In the genomic region with DNA sequence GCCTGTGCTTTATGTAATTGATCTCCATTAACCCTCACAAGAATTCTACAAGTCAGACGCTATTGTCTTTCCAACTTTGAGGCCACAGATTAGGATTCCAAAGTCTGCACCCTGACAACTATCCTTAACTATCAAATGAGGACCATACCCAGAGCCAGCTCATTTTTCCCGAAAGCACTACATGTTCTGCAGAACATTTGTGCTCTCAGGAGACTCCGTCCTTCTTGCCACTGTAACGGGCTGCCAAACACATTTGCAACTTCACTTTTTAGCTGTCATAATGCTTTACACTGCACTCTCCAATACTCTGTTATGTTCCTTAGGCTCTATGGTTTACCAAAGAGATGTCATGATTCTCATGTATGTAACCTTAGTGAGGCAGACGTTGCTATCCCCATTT, we compare ENCODE assay signal across 20 mouse cellular contexts.
DNase-seq lines count a peak whose midpoint lies in the region; TF ChIP-seq lines count a peak whose summit lies in the region.
"Had no signal": no experiment of that assay in that cellular context is flagged by ENCODE, and none has a peak within 500 bp of the region (broad histone marks: within the 10 kb centered on the region; RNA-seq: fewer than 3 reads in every experiment).

No protein-coding gene starts in this region.

- no peaks in the 10 kb centered on the region for H3K36me3 ChIP-seq in heart, adult 2 months (ENCODE audit: control insufficient read depth, insufficient read depth, low read length)
- H3K36me3 ChIP-seq: embryonic facial prominence, embryonic 13.5 days; embryonic facial prominence, embryonic 15.5 days; forebrain, embryonic 10.5 days; forebrain, embryonic 12.5 days had no signal

- TF ChIP-seq CTCF in heart, adult 2 months (IDR thresholded peaks at IDR 0.05) = no peak

- H3K27me3 ChIP-seq in heart, adult 2 months (ENCODE audit: control insufficient read depth, insufficient read depth, low read length) = no peaks in the 10 kb centered on the region
- H3K27me3 ChIP-seq: embryonic facial prominence, embryonic 15.5 days; forebrain, embryonic 12.5 days had no signal

- no peak overlapping the region for H3K27ac ChIP-seq in heart, adult 2 months
- H3K27ac ChIP-seq: embryonic facial prominence, embryonic 13.5 days; embryonic facial prominence, embryonic 15.5 days; forebrain, embryonic 10.5 days; forebrain, embryonic 12.5 days had no signal

- TF ChIP-seq EP300 in heart, adult 2 months (IDR thresholded peaks at IDR 0.05; ENCODE audit: insufficient read depth, low read depth, low read length) = no peak

- H3K4me3 ChIP-seq in heart, adult 2 months = no peak overlapping the region
- H3K4me3 ChIP-seq: embryonic facial prominence, embryonic 13.5 days; embryonic facial prominence, embryonic 15.5 days; erythroblast, embryonic 14.5 days; forebrain, embryonic 10.5 days; forebrain, embryonic 12.5 days had no signal

- H3K9ac ChIP-seq in heart, adult 2 months (ENCODE audit: low read depth, low read length) = no peak overlapping the region
- H3K9ac ChIP-seq: embryonic facial prominence, embryonic 13.5 days; embryonic facial prominence, embryonic 15.5 days; forebrain, embryonic 12.5 days had no signal

- intact Hi-C loops in heart, adult 2 months (cut with DNase I) = no loop called here
- intact Hi-C loops in heart, postnatal 25 days (cut with DNase I) = no loop called here
- intact Hi-C loops in heart, postnatal 36 days (cut with DNase I) = no loop called here

- peak; percentile 94 for DNase-seq in heart, adult 11 months
- DNase-seq in heart, adult 2 months = no peak
- peak; percentile 15 for DNase-seq in heart, postnatal 25 days (ENCODE audit: low spot score)
- no peak for DNase-seq in heart, postnatal 36 days
- no peak for DNase-seq in kidney, postnatal 10 days
- DNase-seq: adrenal gland, adult 2 months; adrenal gland, postnatal 10 days; adrenal gland, postnatal 25 days; cerebellum, adult 11 months; cerebellum, adult 18-20 months; cerebellum, adult 8-10 months; cerebellum, adult 9-11 months; cerebellum, postnatal 14 days; cerebellum, postnatal 36 days; embryo, embryonic 11 days had no signal

- no peaks in the 10 kb centered on the region for H3K4me1 ChIP-seq in heart, adult 2 months (ENCODE audit: control insufficient read depth, insufficient read depth, low read length)
- H3K4me1 ChIP-seq: embryonic facial prominence, embryonic 13.5 days had no signal

- 84% methylated on average over 5 of the region's 5 CpGs for WGBS in heart, adult 2 months

- TF ChIP-seq POLR2A in heart, adult 2 months (IDR thresholded peaks at IDR 0.05; ENCODE audit: insufficient read depth, low read depth, low read length) = no peak

- no peaks in the 10 kb centered on the region for H3K79me2 ChIP-seq in heart, adult 2 months (replicated peaks; ENCODE audit: control insufficient read depth, insufficient read depth, low read length)

Comparison
In these comparisons a context has a peak if more than half of its experiments do, and no peak if none do; other contexts are left out.
1. DNase-seq: peak in heart, adult 11 months (single experiment) and heart, postnatal 25 days (single experiment); none in heart, adult 2 months (0 of 2), heart, postnatal 36 days (0 of 2) and kidney, postnatal 10 days (single experiment).